Mouse (Mus musculus) MEL (cell line): ENCODE results near the gene Mettl16. TPM values are rescaled to one million over a fixed set of nuclear protein-coding genes. Genes with fewer than 3 reads are reported as not detected.
A peak's percentile ranks its signal among the peaks of the same experiment; 100 is the strongest.

Experiments used
- DNase-seq: peaks from one replicate; pipeline ENCODE4 v3.0.0; 2011; ENCODE audit warnings: low read depth, low spot score
- H3K27ac ChIP-seq: 2 replicates; pipeline ENCODE4 v1.5.1; 2012; ENCODE audit warnings: low read depth, mild to moderate bottlenecking, control low read depth, low read length, moderate library complexity; ENCODE audit not compliant: control insufficient read depth
- H3K27me3 ChIP-seq, 2 experiments: fragments of 150-350 bp in 1 of 2; sonication (generic) in 1 of 2; 2 replicates each; pipeline ENCODE4 v1.6.1; 2012; ENCODE audit warnings: low read length in 2 of 2, mild to moderate bottlenecking in 2 of 2, improper control_type of control experiment in 1 of 2, moderate library complexity in 1 of 2; ENCODE audit not compliant: insufficient read depth in 2 of 2, control insufficient read depth in 1 of 2
- H3K36me3 ChIP-seq, 2 experiments: 2 replicates each; pipeline ENCODE4 v1.6.1; 2012 to 2014; ENCODE audit warnings: low read length in 2 of 2, improper control_type of control experiment in 1 of 2, inconsistent platforms in 1 of 2, mild to moderate bottlenecking in 1 of 2; ENCODE audit not compliant: insufficient read depth in 2 of 2, control insufficient read depth in 1 of 2
- H3K4me1 ChIP-seq, 2 experiments: fragments of 150-350 bp in 1 of 2; sonication (generic) in 1 of 2; 2 replicates each; pipeline ENCODE4 v1.6.1; 2012; ENCODE audit warnings: low read length in 2 of 2, improper control_type of control experiment in 1 of 2, mild to moderate bottlenecking in 1 of 2; ENCODE audit not compliant: insufficient read depth in 2 of 2, control insufficient read depth in 1 of 2
- H3K4me3 ChIP-seq, 2 experiments: fragments of 150-350 bp in 1 of 2; sonication (generic) in 1 of 2; 2 replicates each; pipeline ENCODE4 v1.5.1; 2012; ENCODE audit warnings: low read depth in 2 of 2, low read length in 2 of 2, mild to moderate bottlenecking in 2 of 2, moderate library complexity in 2 of 2, control low read depth in 1 of 2, improper control_type of control experiment in 1 of 2; ENCODE audit not compliant: control insufficient read depth in 1 of 2, insufficient read depth in 1 of 2
- H3K79me2 ChIP-seq: 2 replicates; pipeline ENCODE4 v1.6.1; 2012; ENCODE audit warnings: mild to moderate bottlenecking, low read length, moderate library complexity; ENCODE audit not compliant: control insufficient read depth, poor library complexity, insufficient read depth
- H3K9ac ChIP-seq: 2 replicates; pipeline ENCODE4 v1.6.1; 2012; ENCODE audit warnings: low read depth, mild to moderate bottlenecking, control low read depth, low read length, moderate library complexity; ENCODE audit not compliant: control insufficient read depth, poor library complexity, severe bottlenecking
- H3K9me3 ChIP-seq: fragments of 150-350 bp; sonication (generic); replicated peaks from 2 replicates; pipeline ENCODE4 v1.6.1; 2012; ENCODE audit warnings: mild to moderate bottlenecking, low read length, improper control_type of control experiment, moderate library complexity; ENCODE audit not compliant: insufficient read depth
- CHD2 ChIP-seq: IDR thresholded peaks from 2 replicates; pipeline ENCODE4 v1.6.1; 2011; ENCODE audit warnings: low read length, improper control_type of control experiment
- CTCF ChIP-seq, 3 experiments: IDR thresholded peaks in 2 of 3; conservative IDR thresholded peaks in 1 of 3; 2 replicates each; pipeline ENCODE4 v1.5.1; 2011 to 2012; ENCODE audit warnings: low read length in 3 of 3, low read depth in 2 of 3, mild to moderate bottlenecking in 2 of 3, improper control_type of control experiment in 1 of 3, inconsistent platforms in 1 of 3, mixed read lengths in 1 of 3, moderate library complexity in 1 of 3; ENCODE audit not compliant: control insufficient read depth in 1 of 3, insufficient read depth in 1 of 3, poor library complexity in 1 of 3, severe bottlenecking in 1 of 3
- ELF1 ChIP-seq: IDR thresholded peaks from 2 replicates; pipeline ENCODE4 v1.6.1; 2014; ENCODE audit warnings: low read depth, mild to moderate bottlenecking, inconsistent platforms, low read length, improper control_type of control experiment, moderate library complexity
- ETS1 ChIP-seq: IDR thresholded peaks from 2 replicates; pipeline ENCODE4 v1.6.1; 2012; ENCODE audit warnings: low read depth, mild to moderate bottlenecking, inconsistent platforms, low read length, improper control_type of control experiment, moderate library complexity
- GABPA ChIP-seq: IDR thresholded peaks from 2 replicates; pipeline ENCODE4 v1.6.1; 2012; ENCODE audit warnings: low read depth, mild to moderate bottlenecking, inconsistent platforms, low read length, improper control_type of control experiment, moderate library complexity
- KAT2A ChIP-seq: conservative IDR thresholded peaks from 2 replicates; pipeline ENCODE4 v1.6.1; 2012; ENCODE audit warnings: low read depth, low read length, improper control_type of control experiment, inconsistent platforms
- MAX ChIP-seq: IDR thresholded peaks from 2 replicates; pipeline ENCODE4 v1.6.1; 2011; ENCODE audit warnings: low read length, improper control_type of control experiment
- MEF2A ChIP-seq: IDR thresholded peaks from 2 replicates; pipeline ENCODE4 v1.6.1; 2014; ENCODE audit warnings: low read depth, mild to moderate bottlenecking, inconsistent platforms, low read length, improper control_type of control experiment; ENCODE audit not compliant: poor library complexity, insufficient replicate concordance, severe bottlenecking; ENCODE audit errors: extremely low read depth
- MXI1 ChIP-seq: IDR thresholded peaks from 2 replicates; pipeline ENCODE4 v1.6.1; 2011; ENCODE audit warnings: mild to moderate bottlenecking, low read depth, low read length, improper control_type of control experiment
- MYC ChIP-seq: IDR thresholded peaks from 2 replicates; pipeline ENCODE4 v1.6.1; 2011; ENCODE audit warnings: low read depth, mild to moderate bottlenecking, low read length, improper control_type of control experiment, moderate library complexity
- NELFE ChIP-seq: IDR thresholded peaks from 2 replicates; pipeline ENCODE4 v1.6.1; 2011; ENCODE audit warnings: low read depth, low read length, improper control_type of control experiment
- NRF1 ChIP-seq: IDR thresholded peaks from 2 replicates; pipeline ENCODE4 v1.6.1; 2014; ENCODE audit warnings: low read depth, mild to moderate bottlenecking, inconsistent platforms, low read length, improper control_type of control experiment, moderate library complexity; ENCODE audit not compliant: poor library complexity, insufficient read depth, severe bottlenecking
- POLR2A ChIP-seq, 2 experiments: IDR thresholded peaks; 2 replicates each; pipeline ENCODE4 v1.6.1; 2011 to 2012; ENCODE audit warnings: low read length in 2 of 2, mild to moderate bottlenecking in 2 of 2, control low read depth in 1 of 2, improper control_type of control experiment in 1 of 2, low read depth in 1 of 2, moderate library complexity in 1 of 2; ENCODE audit not compliant: control insufficient read depth in 1 of 2, insufficient read depth in 1 of 2, poor library complexity in 1 of 2
- POLR2AphosphoS2 ChIP-seq: IDR thresholded peaks from 2 replicates; pipeline ENCODE4 v1.6.1; 2011; ENCODE audit warnings: low read length, improper control_type of control experiment
- POLR2AphosphoS5 ChIP-seq: IDR thresholded peaks from 2 replicates; pipeline ENCODE4 v1.6.1; 2012; ENCODE audit warnings: low read depth, borderline replicate concordance, mild to moderate bottlenecking, inconsistent platforms, low read length, moderate library complexity, mixed read lengths
- RAD21 ChIP-seq: IDR thresholded peaks from 2 replicates; pipeline ENCODE4 v1.6.1; 2011; ENCODE audit warnings: mild to moderate bottlenecking, low read depth, low read length, improper control_type of control experiment
- RCOR1 ChIP-seq: IDR thresholded peaks from 2 replicates; pipeline ENCODE4 v1.6.1; 2012; ENCODE audit warnings: low read depth, mild to moderate bottlenecking, inconsistent platforms, low read length, improper control_type of control experiment
- SIN3A ChIP-seq: IDR thresholded peaks from 2 replicates; pipeline ENCODE4 v1.6.1; 2012; ENCODE audit warnings: low read length, improper control_type of control experiment, inconsistent platforms
- SMC3 ChIP-seq: IDR thresholded peaks from 2 replicates; pipeline ENCODE4 v1.6.1; 2011; ENCODE audit warnings: low read depth, low read length, improper control_type of control experiment
- TAL1 ChIP-seq: IDR thresholded peaks from 2 replicates; pipeline ENCODE4 v1.6.1; 2012; ENCODE audit warnings: mild to moderate bottlenecking, inconsistent platforms, low read length, moderate library complexity, mixed read lengths
- USF1 ChIP-seq: IDR thresholded peaks from 2 replicates; pipeline ENCODE4 v1.6.1; 2014; ENCODE audit warnings: low read depth, mild to moderate bottlenecking, inconsistent platforms, low read length, improper control_type of control experiment, moderate library complexity
- USF2 ChIP-seq, 2 experiments: IDR thresholded peaks; 2 replicates each; pipeline ENCODE4 v1.6.1; 2011 to 2012; ENCODE audit warnings: improper control_type of control experiment in 2 of 2, low read length in 2 of 2, borderline replicate concordance in 1 of 2, inconsistent platforms in 1 of 2, low read depth in 1 of 2, mild to moderate bottlenecking in 1 of 2; ENCODE audit not compliant: insufficient read depth in 1 of 2
- ZC3H11A ChIP-seq: IDR thresholded peaks from 2 replicates; pipeline ENCODE4 v1.6.1; 2012; ENCODE audit warnings: low read depth, mild to moderate bottlenecking, inconsistent platforms, low read length, improper control_type of control experiment
- polyA plus RNA-seq, 2 experiments: library from polyadenylated mRNA; stranded (reverse) in 1 of 2; unstranded in 1 of 2; fragments of >175 nt in 1 of 2; fragments of >200 nt in 1 of 2; gene quantifications; 2 replicates each; pipeline versions ENCODE4 v1.2.1 to v1.2.4; 2012; ENCODE audit warnings: low replicate concordance in 2 of 2, low read depth in 1 of 2; ENCODE audit not compliant: insufficient read length in 2 of 2, insufficient read depth in 1 of 2, missing spikeins in 1 of 2
- total RNA-seq: library from RNA; depleted of rRNA; stranded (reverse); fragments of 300-350 nt; gene quantifications from 2 replicates; pipeline ENCODE4 v1.2.3, GENCODE M21; 2012

The Mettl16 gene
- total and polyA plus RNA-seq, 3 experiments, result 76.3 to 116 TPM; not detected in 1

GRCm38 (mm10) chr11:74843761-74844160 is 73.1 kb downstream of the Mettl16 start:
- TF ChIP-seq MEF2A (no peak), USF1 (no peak), USF2 (IDR thresholded peaks at IDR 0.05; ENCODE audit: borderline replicate concordance in 1 of 2, insufficient read depth in 1 of 2, low read depth in 1 of 2, low read length in 2 of 2) (no peak), GABPA (no peak), POLR2A (IDR thresholded peaks at IDR 0.05; ENCODE audit: control insufficient read depth in 1 of 2, insufficient read depth in 1 of 2, low read depth in 1 of 2, low read length in 2 of 2, poor library complexity in 1 of 2) (no peak), NELFE (no peak), ETS1 (no peak), MXI1 (no peak), MAX (no peak), CHD2 (no peak), POLR2AphosphoS2 (no peak)
- TF ChIP-seq, all 39 proteins: peak for 0
- no peak overlapping the region for H3K27ac ChIP-seq
- no peak for DNase-seq

GRCm38 (mm10) chr11:74845784-74846183 is 75.2 kb downstream of the Mettl16 start:
- Histone ChIP-seq H3K36me3 (no peaks in the 10 kb centered on the region), H3K9ac (no peak overlapping the region), H3K79me2 (no peaks in the 10 kb centered on the region), H3K9me3 (no peaks in the 10 kb centered on the region), H3K4me3 (no peak overlapping the region), H3K4me1 (no peaks in the 10 kb centered on the region), H3K27ac (no peak overlapping the region), H3K27me3 (no peaks in the 10 kb centered on the region)
- TF ChIP-seq MYC, result peak; percentile 87
- TF ChIP-seq TAL1, result no peak
- no peak for TF ChIP-seq RCOR1
- peak; percentile 78 for TF ChIP-seq RAD21
- TF ChIP-seq ZC3H11A, result peak; percentile 43
- TF ChIP-seq ELF1, result no peak
- no peak for TF ChIP-seq MEF2A
- TF ChIP-seq CTCF (IDR thresholded peaks at IDR 0.05 in 2 of 3, conservative IDR thresholded peaks at IDR 0.05 in 1 of 3; ENCODE audit: control insufficient read depth in 1 of 3, insufficient read depth in 1 of 3, low read depth in 2 of 3, low read length in 3 of 3, poor library complexity in 1 of 3, severe bottlenecking in 1 of 3), result peak; percentile 73 to 85 (median 84)
- no peak for TF ChIP-seq ETS1
- TF ChIP-seq POLR2AphosphoS2, result peak; percentile 74; the same call in 1 of the 2 replicates
- TF ChIP-seq USF1, result peak; percentile 40; the same call in 1 of the 2 replicates
- TF ChIP-seq NRF1, result no peak
- TF ChIP-seq MXI1, result peak; percentile 71
- TF ChIP-seq KAT2A, result no peak
- TF ChIP-seq SMC3, result peak; percentile 70
- peak; percentile 80 for TF ChIP-seq MAX
- no peak for TF ChIP-seq POLR2AphosphoS5
- TF ChIP-seq SIN3A, result peak; percentile 79
- DNase-seq, result peak; percentile 86

More at GRCm38 (mm10) chr11:74843761-74844160, 73.1 kb downstream of the Mettl16 start:
- Histone ChIP-seq H3K9me3 (no peaks in the 10 kb centered on the region), H3K79me2 (peaks cover 12% of the 10 kb centered on the region), H3K36me3 (peaks cover 0 to 4% of the 10 kb centered on the region in 2 experiments; a peak in 2 of 4 replicates), H3K9ac (no peak overlapping the region), H3K4me3 (no peak overlapping the region), H3K27me3 (no peaks in the 10 kb centered on the region), H3K4me1 (peaks cover 3 to 9% of the 10 kb centered on the region in 2 experiments; a peak in 3 of 4 replicates)
